Mouse (Mus musculus): ENCODE data around the gene Zfp598. TPM values are rescaled to one million over a fixed set of nuclear protein-coding genes. Genes with fewer than 3 reads are reported as not detected.

The Zfp598 gene
- 115 and 133 TPM in 2 replicates for polyA plus RNA-seq (2012)

DNA sequence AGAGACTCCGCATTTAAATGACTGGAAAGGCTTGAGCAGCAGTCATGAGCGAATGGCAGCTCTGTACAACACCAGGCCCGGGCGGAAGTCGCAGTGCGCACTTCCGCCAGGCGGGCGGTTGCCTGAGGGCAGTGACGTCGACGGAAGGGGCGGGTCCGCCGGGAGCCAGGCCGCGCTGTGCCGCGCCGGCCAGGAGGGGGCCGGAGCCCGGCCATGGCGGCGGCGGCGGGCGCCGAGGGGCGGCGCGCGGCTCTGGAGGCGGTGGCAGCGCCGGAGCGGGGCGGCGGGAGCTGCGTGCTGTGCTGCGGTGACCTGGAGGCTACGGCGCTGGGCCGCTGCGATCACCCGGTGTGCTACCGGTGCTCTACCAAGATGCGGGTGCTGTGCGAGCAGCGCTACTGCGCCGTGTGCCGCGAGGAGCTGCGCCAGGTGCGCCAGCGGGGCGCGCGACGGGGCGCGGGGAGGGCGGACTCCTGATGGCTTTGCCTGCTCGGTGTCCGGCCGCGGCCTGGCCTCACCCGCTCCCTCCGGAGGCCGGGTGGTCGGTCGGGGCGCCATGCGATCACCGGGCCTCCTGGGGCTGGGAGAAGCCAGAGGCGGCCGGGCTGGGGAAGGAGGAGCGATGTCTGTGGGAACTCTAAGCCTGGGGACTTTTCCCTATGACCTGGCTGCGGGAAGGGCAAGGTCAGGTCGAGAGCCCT lies at the start of gene Zfp598:
TSS of gene Zfp598 (plus strand) at position 143 of the 701 bp plus-strand sequence.

DNA sequence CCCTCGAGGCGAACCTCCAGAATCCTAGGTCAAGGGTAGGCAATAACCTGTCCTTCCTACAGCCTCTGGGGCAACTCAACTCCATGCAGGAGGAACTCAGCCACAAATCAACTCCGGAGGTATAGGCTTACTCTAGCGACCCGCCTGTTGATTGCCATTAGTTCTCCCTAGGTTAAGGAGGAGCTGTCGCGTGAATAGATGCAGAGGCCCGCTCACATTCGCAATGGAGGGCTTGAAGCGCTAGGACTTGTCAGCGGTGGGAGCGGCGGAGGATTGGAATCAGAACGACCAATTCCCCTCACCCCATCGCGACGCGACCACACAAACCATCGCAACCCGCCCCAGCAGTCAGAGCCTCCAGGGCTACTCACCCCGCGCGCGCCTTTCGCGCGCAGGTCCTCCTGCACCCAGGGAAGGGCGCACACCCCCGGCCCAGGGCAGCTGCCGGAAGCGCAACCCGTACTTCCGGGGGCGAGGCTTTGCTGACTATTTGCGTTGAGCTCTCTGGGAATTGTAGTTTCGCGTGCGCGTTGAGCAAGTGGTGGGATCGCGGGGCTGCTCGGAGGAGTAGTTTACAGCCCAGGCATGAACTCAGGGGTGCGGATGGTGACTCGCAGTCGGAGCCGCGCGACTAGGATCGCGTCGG lies 37.2 kb upstream of the Zfp598 start, which contains the start of the genes Tsc2 and Nthl1:
TSS of gene Tsc2 (minus strand) at position 464 of the 646 bp plus-strand sequence.
TSS of gene Nthl1 (plus strand) at position 514 of the 646 bp plus-strand sequence.

DNA sequence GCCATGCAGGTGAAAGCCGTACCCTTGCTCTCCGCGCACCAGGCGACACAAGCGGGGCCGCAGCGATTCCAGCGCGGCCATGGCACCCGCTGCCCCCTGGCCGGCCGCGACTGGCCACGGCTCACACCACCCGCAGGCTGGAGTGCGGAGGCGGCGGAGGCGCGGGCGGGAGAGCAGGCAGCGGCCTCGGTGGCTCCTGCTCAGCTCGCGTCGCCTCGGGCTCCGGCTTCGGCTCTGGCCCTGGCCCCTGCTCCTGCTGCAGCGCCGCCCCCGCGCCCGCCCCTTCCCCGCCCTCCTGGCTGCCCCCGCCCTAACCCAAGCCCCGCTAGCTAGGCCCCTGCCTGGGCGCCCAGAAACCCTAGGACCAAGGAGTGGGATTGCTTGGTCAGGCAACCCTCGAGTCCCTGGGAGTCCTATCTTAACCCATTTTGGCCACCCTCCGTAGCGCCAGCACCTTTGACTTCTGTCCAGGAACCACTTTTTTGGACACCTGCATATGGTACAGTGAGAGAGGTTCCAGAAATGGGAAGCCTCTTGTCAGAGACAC lies 19.3 kb upstream of the Zfp598 start, which contains the start of gene Slc9a3r2:
TSS of gene Slc9a3r2 (minus strand) at position 258 of the 547 bp plus-strand sequence.

DNA sequence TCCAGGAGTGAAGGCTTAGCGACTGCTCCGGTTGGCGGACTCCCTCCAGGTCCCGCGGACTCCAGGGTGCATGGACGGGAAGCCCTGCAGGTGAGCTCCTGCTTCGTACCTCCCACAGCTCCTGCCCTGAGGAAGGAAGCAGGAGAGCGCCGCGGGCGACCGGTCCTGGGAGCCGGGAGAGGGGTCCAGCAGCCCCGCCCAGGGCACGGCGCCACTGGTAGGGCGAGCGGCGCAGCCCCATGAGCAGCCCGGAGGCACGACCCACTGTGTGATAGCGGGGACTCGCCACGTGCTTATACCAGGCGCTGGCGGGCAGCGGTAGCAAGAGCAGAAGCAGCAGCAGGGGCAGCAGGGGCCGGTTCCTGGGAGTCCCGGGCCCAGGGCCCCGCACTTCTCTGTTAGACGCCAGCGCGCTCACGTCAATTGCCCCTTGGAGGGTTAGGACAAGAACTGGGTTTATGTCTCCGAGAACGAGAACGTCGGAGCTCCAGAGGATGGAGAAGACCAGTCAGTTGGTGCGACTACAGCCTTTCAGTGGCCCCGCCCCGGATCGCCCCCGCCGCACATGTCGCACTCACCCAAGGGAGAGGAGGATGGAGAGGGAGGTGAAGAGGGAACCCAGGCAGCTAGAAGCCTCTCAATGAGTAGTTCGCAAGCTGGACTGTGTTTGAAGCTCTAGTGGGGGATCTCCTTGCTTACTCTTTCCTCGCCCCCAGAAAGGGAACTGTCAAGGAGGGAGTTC lies 11.3 kb upstream of the Zfp598 start, which contains the start of gene Npw:
TSS of gene Npw (minus strand) at position 441 of the 742 bp plus-strand sequence.

DNA sequence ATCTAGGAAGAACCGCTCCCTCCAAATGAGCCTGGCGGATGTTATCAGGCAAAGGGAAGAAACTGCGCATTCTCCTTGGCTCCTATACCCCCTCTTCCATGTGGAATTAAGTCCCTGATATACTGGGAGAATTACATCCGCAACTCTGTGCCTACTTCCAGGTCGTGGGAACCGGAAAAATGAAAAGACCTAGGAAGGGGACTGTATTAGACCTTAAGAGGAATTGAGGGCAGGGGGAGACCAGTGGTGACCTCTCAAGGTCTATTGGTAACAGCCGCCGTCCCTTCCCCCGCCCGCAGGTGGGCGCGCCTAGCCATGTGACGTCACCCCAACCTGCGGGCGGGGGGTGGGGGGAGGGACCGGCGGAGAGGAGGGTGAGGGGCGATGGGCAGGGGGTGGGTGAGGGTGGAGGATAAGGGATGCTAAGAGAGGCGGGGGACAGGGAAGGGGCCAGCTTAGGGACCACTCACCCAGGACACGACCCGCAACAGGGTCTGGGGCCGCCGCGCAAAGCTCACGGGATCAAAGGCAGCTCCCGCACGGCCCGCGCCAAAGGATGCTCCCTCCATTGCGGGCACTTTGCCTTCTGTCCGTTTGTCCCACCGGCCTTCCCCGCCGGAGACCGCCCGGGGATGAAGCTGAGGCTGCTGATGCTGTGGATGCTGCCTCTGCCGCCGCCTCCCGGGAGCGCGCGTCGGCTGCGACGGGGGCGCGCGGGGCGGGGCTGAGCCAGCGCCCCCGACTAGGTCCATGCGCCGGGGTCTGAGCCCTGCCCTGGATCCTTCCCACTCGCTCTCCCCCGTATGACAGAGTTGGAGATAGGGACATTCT lies 20.0 kb downstream of the Zfp598 start, which contains the start of gene Syngr3:
TSS of gene Syngr3 (minus strand) at position 705 of the 831 bp plus-strand sequence.

DNA sequence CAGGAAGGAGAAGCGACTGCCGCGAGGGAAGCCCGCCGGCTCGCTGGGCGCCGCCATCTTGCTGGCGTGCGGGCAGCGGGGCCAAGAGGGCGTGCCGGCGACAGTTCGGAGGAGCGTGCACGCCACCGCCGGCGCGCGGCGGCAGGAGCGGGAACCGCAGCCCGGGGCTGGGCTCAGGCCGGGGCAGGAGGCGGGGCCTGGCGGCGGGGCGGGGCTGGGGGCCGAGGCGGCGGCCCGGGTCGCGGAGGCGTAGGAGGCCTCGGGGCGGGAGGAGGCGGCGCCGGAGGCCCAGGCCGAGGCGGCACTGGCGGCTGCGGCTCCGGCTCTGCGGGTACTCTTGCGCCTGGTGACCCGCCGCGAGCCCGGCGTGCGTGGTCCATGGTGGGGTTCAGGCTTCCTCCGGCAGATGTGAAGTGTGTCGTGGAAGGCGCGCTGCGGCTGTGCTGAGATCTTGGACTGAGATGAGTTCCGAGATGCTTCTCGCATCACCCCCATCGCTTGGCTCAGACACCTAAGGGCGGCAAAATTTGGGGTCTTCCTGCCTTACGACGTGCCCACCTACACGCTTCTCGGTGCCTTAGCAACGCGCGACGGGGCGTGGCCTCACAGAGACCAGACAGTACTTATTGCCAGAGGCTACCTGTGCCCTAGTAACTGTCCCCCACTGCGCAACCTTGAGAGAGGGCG lies 26.7 kb downstream of the Zfp598 start, which contains the start of the genes Gfer and Noxo1:
TSS of gene Gfer (minus strand) at position 146 of the 687 bp plus-strand sequence.
TSS of gene Noxo1 (plus strand) at position 224 of the 687 bp plus-strand sequence.

DNA sequence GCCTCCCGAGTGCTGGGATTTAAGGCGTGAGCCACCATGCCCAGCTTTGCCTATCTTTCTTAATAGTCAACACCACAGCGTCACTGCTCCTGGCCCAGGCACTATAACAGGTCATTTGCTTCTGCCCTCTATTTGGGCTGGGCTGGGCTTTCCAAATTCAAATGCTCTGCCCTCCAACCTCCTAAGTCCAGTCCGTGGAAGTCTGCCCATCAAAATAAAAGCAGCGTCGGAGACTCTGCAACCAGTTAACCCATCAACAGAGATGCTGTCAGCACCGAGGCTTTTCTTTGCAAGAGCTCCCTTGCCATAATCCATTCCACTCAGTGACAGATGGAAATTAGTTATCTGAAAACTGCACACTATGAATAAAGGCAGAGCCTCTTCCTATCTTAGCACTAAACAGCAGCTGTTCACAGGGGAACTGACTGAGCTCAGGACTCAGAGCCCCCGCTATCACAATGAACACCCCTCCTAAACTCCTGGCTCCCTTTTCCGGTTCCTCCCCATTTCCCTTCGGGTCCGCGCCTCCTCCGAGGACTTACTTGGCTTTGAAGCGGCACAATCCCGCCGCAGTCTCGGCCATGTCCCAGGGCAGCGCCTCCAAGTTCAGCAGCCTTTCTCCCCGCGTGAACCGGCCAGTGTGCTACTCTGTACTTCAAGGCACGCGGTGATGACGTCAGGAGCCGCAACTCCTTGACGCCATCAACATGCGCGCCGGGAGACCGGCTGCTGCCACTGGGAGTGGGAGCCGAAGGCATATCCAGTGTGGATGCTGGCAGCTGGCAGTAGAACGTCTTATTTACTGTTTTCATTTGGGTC lies 37.7 kb downstream of the Zfp598 start, which contains the start of gene Tbl3:
TSS of gene Tbl3 (minus strand) at position 679 of the 819 bp plus-strand sequence.

DNA sequence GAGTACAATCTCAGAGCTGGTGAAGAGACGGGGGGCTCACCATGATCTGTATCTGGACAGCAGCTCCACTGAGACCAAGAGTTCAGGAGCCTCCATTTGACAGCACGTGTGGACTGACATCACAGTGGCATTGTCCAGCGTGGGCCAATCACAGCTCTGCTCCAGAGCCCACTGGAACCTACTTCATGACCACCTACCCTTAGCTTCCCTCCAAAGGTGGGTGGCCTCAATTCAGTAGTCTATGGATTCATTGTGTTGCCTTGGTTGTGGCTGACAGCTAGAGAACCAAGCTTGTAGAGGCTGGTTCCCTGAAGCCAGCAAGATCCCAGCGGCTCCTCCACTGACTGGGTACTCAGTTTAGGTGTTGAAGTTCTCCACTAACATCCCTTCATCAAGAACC lies 48.5 kb downstream of the Zfp598 start, which contains the start of the genes Rnf151 and Rps2:
TSS of gene Rnf151 (minus strand) at position 121 of the 400 bp plus-strand sequence.
TSS of gene Rps2 (plus strand) at position 174 of the 400 bp plus-strand sequence.

DNA sequence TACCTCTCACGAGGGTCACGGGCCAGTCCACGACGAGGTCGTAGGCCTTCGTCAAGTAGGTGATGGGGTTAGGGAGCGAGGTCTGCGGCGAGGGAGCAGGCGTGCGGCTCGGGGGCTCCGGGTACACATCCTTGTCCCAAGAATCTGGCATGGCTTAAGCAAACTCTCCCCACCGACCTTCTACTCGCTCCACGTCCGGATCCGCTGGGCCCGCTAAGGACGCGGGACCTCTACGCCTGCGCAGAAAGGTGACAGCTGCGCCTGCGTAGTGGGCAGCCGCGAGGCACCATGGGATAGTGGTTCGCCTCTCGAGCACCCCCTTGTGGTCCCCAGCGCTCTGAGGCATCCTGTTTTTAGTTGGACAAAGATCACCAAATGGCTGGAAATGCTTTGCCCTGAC lies 54.7 kb downstream of the Zfp598 start, which contains the start of gene Ndufb10:
TSS of gene Ndufb10 (minus strand) at position 295 of the 400 bp plus-strand sequence.

DNA sequence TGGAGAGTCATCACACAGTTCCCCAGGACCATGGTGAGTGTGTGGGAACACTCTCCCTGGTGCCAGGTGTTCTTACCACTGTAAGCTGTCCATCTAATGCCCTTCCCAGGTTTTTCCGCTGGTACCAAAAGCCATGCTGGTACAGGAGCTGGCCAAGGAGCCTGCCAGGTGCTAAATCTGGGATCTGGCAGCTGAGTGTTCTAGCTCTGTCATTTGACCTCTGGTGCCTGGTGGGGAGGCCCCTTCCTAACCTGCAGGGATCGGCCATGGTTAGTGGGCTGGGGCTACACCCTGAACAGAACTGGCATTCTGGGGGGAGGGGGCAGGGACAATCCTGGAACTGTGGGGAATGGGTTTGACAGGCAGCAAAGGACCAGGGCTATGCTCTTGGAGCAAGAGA lies 58.1 kb downstream of the Zfp598 start, which contains the start of gene Rpl3l:
TSS of gene Rpl3l (plus strand) at position 203 of the 400 bp plus-strand sequence.

Other genes starting within 250 kb of the Zfp598 start
- 60.8 and 65.3 TPM in 2 replicates for gene Eci1, start 243.0 kb upstream of the Zfp598 start, polyA plus RNA-seq (2012)
- 0.14 and 0.30 TPM in 2 replicates for gene Dnase1l2, start 226.6 kb upstream of the Zfp598 start, polyA plus RNA-seq (2012)
- 22.1 and 25.5 TPM in 2 replicates for gene E4f1, start 199.4 kb upstream of the Zfp598 start, polyA plus RNA-seq (2012)
- gene Pgp, start 199.3 kb upstream of the Zfp598 start, polyA plus RNA-seq (2012) = 40.9 and 49.4 TPM in 2 replicates
- 0.47 TPM in 1 of 2 replicates, not detected in the other for gene Bricd5, start 195.8 kb upstream of the Zfp598 start, polyA plus RNA-seq (2012)
- 11.5 and 13.6 TPM in 2 replicates for gene Mlst8, start 190.6 kb upstream of the Zfp598 start, polyA plus RNA-seq (2012)
- gene Caskin1, start 181.1 kb upstream of the Zfp598 start, polyA plus RNA-seq (2012) = 0.09 TPM in 2 replicates
- gene Traf7, start 141.7 kb upstream of the Zfp598 start, polyA plus RNA-seq (2012) = 245 and 258 TPM in 2 replicates
- 0.11 and 0.31 TPM in 2 replicates for gene Rab26, start 135.5 kb upstream of the Zfp598 start, polyA plus RNA-seq (2012)
- 8.2 and 11.0 TPM in 2 replicates for gene Pkd1, start 119.9 kb upstream of the Zfp598 start, polyA plus RNA-seq (2012)
- 54.9 and 75.1 TPM in 2 replicates for gene Tsc2, start 37.1 kb upstream of the Zfp598 start, polyA plus RNA-seq (2012)
- 13.1 and 14.7 TPM in 2 replicates for gene Nthl1, start 37.0 kb upstream of the Zfp598 start, polyA plus RNA-seq (2012)
- gene Slc9a3r2, start 19.4 kb upstream of the Zfp598 start, polyA plus RNA-seq (2012) = 6.3 and 8.8 TPM in 2 replicates
- 1.1 and 1.8 TPM in 2 replicates for gene Npw, start 11.2 kb upstream of the Zfp598 start, polyA plus RNA-seq (2012)
- gene Syngr3, start 20.3 kb downstream of the Zfp598 start, polyA plus RNA-seq (2012) = 0.09 and 0.17 TPM in 2 replicates
- 83.1 and 98.4 TPM in 2 replicates for gene Gfer, start 26.5 kb downstream of the Zfp598 start, polyA plus RNA-seq (2012)
- gene Noxo1, start 26.5 kb downstream of the Zfp598 start, polyA plus RNA-seq (2012) = 1.4 and 1.9 TPM in 2 replicates
- gene Tbl3, start 38.0 kb downstream of the Zfp598 start, polyA plus RNA-seq (2012) = 27.5 and 29.5 TPM in 2 replicates
- 0.10 and 0.29 TPM in 2 replicates for gene Rnf151, start 48.4 kb downstream of the Zfp598 start, polyA plus RNA-seq (2012)
- 3,004 and 3,175 TPM in 2 replicates for gene Rps2, start 48.4 kb downstream of the Zfp598 start, polyA plus RNA-seq (2012)
- 406 and 479 TPM in 2 replicates for gene Ndufb10, start 54.8 kb downstream of the Zfp598 start, polyA plus RNA-seq (2012)
- 0.62 and 0.84 TPM in 2 replicates for gene Rpl3l, start 58.1 kb downstream of the Zfp598 start, polyA plus RNA-seq (2012)
- gene Msrb1, start 67.0 kb downstream of the Zfp598 start, polyA plus RNA-seq (2012) = 41.5 and 68.8 TPM in 2 replicates
- gene Hs3st6, start 83.3 kb downstream of the Zfp598 start, polyA plus RNA-seq (2012) = 0.26 and 0.34 TPM in 2 replicates
- not detected in 2 replicates for gene Meiob, start 134.6 kb downstream of the Zfp598 start, polyA plus RNA-seq (2012)
- 23.5 and 28.8 TPM in 2 replicates for gene Hagh, start 170.5 kb downstream of the Zfp598 start, polyA plus RNA-seq (2012)
- 4.0 and 4.1 TPM in 2 replicates for gene Fahd1, start 180.7 kb downstream of the Zfp598 start, polyA plus RNA-seq (2012)
- gene Igfals, start 196.3 kb downstream of the Zfp598 start, polyA plus RNA-seq (2012) = 0.05 and 0.10 TPM in 2 replicates
- gene Nubp2, start 216.7 kb downstream of the Zfp598 start, polyA plus RNA-seq (2012) = 90.9 and 102 TPM in 2 replicates
- 36.2 and 37.4 TPM in 2 replicates for gene Spsb3, start 217.0 kb downstream of the Zfp598 start, polyA plus RNA-seq (2012)
- gene Eme2, start 225.4 kb downstream of the Zfp598 start, polyA plus RNA-seq (2012) = 16.0 and 16.9 TPM in 2 replicates
- 84.7 and 84.8 TPM in 2 replicates for gene Mrps34, start 225.4 kb downstream of the Zfp598 start, polyA plus RNA-seq (2012)
- 19.9 and 26.0 TPM in 2 replicates for gene Nme3, start 226.8 kb downstream of the Zfp598 start, polyA plus RNA-seq (2012)